Mouse (Mus musculus): ENCODE measurements at regions not wholly inside any gene's neighbourhood (a gene's known extent, or its start where the extent isn't known, plus 50 kb on each side); places are given as distances from the start of the nearest gene placed in this dataset.

DNA sequence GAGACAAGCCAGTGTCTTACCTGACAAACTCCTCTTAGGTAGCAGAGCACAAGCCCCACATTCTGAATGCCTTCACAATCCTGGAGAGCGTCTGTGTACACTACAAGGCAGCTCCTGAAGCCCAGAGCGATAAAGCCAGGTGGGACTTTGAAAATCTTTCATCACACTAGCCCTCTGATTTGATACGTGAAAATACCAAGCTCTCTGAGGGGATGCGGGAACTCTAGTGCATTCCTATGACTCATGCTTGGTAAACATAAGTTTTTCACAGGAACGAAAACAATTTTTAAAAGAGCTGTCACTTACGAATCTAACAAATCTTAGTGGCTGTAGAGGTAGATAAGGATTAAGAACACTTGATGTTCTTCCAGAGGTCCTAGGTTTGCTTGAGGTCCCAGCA, 108.6 kb upstream of the Peli1 start:
- DNase-seq (ENCODE audit: low spot score) = no peak

DNA sequence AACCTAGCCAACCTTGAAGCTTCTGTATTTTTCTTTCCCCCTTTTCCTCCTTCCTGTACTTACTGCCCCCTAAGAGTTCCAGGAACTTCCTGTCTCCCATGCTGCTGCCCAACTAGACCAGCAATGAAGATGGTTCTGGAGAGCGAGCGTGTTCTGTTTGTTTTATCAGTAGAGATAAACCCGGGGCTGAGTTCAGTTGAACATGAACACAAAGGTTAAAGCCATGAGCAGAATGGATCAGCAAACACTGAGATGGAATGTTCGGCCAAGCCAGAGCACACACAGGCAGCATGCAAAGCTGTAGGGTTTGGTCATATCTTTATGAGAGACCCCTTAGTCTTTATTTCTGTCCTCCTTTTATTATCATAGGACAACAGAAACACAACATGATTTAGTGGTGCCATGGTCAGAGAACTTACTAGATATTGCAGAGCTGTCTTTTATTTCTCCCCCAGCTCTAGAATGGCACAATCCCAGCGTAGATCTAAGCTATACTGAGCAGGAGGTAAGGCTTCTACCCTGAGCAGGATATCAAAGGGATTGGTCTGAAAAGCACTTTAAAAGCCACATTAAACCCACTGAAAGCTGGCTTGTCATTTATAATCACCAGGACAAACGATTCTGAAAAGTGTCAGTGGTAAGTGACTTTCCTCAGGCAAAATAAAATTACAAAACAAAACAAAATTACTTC, 105.9 kb upstream of the Peli1 start:
- no peak for DNase-seq (ENCODE audit: low spot score)

DNA sequence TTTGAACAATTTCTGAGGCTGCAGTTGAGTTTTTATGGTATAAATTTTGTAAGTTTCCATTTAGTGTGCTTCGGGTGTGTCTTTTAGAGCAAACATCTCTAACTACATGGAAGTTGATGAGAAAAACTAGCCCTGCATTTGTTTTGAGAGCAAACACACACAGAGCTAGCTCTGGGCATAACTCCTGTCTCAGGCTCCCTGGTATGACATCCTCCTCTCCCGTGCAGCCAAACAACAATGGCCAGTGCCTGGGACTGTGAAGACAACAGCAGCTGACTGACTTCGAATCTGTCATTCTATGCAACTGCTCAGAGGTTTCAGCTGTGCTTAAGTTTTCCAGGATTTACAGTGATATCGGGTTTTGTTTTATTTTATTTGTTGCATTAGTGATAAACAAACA, 105.3 kb upstream of the Peli1 start:
- no peak for DNase-seq (ENCODE audit: low spot score)

DNA sequence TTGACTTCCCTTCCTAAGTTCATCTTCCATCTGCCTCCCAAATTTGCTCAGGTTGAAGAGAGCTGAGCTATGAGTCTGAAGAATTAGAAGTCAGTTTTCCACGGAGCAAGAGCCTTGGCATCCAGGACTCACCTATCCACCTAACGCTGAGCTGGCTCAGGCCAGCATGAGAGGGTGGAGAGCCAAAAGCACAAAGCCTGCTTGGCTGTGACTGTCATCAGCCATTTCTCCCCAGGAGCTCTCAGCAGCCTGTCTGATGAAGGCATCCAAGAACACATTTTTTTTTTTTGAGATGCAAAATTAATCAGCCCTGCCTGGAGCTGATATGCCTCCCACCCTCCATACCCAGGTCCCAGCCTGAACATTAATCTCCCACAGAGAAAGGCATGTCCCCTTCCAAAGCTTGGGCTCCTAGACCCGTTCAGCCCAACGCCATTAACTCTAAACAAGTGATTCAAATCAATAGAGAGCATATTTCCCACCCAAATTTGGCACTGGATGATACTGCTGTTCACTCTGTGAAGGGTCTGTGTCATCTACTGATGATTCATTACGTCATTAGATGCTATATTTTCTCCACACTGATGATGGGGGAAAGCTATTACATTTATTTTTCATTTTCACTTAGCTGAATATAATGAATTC, 103.8 kb upstream of the Peli1 start:
- DNase-seq (ENCODE audit: low spot score) = no peak

DNA sequence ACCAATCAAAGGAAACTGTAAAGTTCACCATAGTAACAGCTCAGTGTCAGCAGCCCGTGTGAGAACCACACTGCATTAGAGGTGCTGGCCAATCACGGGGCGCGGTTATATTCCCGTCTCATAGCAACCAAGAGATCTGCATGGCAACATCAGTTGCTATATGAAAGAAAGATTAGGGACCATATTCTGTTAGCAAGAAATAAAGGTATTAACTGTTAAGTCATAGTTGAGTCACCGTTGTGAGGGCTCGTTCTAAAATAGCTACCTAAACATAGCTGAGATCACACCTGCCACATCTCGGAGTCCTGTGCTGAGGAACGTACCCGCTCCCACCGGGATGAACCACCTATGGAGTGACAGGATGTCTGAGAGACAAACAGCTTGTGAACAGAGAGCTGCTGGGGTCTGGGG, 103.2 kb upstream of the Peli1 start:
- no peak for DNase-seq (ENCODE audit: low spot score)

DNA sequence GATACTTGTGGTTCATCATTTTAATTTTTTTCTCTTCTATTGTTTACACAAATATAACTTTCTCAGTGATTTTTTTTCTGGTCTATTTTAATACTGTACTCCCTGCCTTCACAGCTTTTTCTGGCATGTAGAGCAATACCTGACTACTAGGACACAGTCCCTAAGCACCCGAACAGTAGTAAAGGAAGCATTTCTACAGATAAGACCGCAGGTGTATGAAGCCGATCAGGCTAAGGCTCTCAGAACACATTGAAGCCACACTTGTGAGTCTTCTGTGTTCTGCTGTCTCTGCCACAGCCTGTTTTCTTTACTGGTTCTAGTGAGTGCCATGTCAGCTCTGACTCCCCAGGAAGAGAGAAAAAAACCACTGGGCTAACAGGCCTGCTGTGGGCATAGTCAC, 102.2 kb upstream of the Peli1 start:
- DNase-seq (ENCODE audit: low spot score) = no peak

DNA sequence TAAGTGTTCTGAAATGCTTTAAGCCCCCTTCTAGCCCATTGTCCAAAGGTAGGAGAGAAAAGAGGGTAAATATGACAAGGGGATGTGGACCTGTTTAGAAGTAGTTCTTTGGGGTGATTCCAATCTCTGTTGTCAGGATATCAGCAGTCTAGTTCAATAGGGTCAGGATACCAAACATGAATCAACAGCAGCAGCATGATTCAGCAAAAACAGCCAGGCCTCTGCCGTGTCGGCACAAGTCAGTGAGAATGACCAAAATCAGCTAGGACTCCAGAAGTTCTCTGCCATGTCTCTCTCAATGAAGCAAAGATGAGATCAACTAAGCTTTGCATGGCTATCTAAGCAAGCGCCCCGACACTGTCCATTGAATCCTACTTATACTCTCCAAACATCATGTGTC, 97.5 kb upstream of the Peli1 start:
- DNase-seq (ENCODE audit: low spot score) = no peak

DNA sequence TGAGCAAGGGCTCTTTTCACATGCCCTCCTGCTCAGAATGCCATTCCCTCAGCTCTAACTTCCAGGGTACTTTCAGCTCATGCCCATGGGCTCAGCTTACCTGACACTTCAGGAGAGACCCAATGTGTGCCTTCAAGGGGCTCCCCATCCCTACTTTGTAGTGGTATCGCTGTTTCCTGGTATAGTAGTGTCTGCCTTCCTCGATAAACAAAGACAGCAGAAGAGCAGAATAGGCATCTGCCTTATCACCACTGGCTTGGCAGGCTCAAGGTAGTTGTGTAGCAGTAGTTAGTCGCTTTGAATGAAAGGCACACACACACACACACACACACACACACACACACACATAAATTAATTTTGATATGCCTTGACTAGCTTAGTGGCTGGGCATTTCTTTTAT, 89.7 kb upstream of the Peli1 start:
- peak; percentile 27 for DNase-seq (ENCODE audit: low spot score)

DNA sequence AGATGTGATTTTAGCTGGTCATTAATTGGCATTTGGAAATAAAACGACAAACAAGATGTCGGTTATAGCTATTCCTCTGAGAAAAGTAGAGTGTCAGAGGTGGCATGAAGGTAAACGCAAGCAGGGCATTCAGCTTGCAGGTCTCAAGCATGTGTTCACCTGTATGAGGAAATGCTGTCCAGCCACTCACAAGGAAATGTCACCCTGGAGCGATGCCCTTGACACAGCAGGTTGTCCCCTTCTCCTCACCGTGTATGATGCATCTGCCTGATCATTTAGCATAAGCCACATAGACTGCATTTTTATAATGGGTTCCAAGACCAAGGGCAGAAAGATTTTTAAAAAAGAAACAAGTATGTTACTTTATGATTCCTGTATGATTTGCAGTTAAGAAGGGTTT, 83.9 kb upstream of the Peli1 start:
- DNase-seq (ENCODE audit: low spot score) = no peak

DNA sequence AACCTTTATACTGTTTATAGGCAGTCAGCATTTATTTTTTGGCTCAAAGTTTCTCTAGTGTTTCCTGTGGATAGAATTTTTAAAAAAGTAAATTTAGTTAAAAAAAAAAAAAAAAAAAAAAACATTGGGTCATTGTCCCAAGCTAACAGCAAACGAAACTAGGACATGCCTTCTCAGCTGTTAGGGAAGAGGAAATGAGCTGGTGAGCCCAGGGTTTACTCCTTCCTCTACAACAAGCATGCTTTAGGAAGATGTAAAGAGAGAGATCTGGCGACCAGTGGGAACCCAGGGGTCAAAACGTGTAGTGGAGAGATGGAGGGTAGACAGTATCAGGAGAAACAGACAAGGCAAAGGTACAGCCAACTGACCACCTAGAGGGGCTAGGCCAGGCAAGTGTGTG, 81.6 kb upstream of the Peli1 start:
- no peak for DNase-seq (ENCODE audit: low spot score)

DNA sequence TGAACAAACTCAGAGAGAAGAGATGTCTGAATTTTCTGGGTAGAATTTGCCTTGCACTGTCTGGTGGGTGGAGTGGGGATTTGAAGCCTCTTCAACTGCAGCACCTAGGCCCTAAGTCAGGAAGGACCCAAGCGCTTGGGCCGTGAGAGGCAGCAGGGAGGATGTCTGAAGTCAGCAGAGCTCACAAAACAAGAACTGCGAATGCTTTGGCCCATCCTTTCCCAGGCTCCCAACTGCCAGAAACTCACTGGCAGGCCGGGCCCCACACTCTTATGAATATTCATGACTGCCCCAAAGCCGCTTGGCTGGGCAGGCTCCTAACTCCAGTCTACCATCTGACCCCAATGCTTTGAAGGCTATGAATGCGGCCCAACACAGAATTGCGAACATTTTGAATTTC, 80.2 kb upstream of the Peli1 start:
- no peak for DNase-seq (ENCODE audit: low spot score)

DNA sequence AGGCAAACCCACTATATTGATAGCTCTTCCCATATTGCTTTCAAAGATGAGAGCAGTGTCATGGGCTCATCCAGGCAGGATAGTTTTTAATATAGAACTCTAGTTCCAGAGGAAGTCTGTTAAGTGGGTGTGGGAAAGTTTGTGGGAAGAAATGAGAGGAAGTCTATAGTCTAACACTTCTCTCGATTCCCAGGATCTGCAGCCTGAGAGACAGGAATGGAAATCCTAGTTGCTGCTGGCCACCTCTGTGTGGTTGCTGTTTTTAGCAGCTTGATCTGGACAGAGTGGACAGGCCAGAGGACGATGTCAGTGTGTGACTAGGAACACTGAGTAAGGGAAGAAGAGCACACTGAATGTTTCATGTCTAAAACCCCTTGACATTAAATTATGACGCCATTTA, 76.8 kb upstream of the Peli1 start:
- DNase-seq (ENCODE audit: low spot score) = no peak

DNA sequence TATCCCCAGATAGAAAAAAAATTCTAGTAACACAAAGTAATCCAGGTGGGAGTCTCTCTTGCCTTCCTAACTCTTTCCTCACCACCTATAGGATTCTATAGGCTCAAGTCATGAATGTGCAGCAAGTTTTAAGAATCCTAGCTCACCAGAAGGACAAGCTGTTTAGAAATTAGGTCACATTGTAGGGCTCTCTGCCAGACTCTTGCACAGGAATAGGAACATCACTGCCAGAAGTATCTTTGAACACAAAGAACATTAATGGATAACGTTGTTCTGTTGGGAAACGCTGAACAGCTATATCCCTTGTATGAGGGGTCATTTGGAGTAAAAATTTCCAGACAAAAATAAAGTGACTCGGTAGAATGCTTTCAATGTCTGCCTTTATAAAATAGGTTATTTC, 75.6 kb upstream of the Peli1 start:
- no peak for DNase-seq (ENCODE audit: low spot score)

DNA sequence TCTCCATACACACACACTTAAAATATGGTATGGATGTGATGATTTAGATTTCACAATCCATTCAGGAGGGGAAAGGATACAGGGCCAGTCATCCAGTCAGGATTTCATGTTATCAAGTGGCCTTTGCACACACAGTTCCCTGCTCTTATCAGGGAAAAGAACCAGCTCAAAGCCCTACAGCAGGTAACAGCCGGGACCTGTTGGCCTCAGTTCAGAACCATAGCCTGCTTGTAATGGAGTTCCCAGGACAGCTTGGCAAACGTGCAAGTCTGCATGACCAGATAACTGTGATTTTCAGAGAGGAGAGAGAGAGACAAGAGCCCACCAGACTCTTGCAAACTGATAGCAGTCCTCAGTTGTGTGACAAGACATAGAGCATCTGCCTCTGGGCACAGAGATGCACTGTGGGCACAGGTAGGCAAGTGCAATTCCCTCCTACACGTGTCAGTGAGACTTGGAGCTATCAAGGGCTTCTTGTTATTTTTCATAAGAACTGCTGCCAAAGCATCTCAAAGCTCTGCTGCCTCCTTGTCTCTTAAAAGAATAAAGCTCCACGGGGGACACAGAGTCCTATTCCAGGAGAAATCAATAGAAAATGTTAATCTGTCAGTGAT, 74.9 kb upstream of the Peli1 start:
- no peak for DNase-seq (ENCODE audit: low spot score)

DNA sequence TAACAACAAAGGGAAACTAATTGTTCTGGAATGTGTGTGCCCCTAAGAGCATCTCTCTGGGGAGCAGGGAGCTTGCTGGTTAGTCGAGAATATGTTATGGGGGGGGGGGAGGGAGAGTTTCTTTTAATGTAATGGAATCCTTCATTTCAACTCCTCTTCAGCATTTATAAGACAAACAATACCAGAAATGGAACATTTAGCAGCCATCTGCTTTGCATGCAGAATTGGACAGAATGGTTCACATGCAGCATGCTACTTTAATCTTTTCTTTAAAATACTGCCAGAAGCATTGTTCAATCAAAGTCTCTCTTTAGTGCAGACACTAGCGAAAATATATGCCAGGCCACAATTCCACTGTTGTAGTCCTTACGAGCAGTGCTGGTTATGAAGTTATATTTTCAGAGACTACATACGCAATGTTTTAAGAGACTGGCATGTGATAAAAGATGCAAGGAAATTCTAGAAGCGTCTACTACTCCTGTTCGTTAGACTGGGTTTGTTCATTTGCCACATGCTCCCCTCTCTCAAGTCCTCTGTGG, 74.2 kb upstream of the Peli1 start:
- no peak for DNase-seq (ENCODE audit: low spot score)

DNA sequence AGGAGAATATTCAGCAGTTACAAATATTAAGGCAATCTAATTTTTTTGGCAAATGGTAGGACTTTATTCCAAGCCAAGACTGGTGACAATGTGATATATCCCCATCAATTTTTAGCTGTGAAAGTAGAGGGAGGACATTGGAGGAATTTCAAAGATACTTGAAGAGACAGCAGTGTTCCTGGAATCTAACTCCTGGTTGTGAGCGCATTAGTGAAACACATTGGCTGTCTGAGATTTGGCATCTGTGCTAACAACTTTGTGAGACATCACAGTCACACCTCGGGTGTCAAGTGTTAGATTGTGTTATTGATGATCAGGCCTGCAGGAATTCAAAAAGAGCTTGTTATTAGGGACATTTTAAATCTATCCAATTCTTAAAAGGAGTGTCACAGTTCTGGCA, 71.3 kb upstream of the Peli1 start:
- DNase-seq (ENCODE audit: low spot score) = no peak

DNA sequence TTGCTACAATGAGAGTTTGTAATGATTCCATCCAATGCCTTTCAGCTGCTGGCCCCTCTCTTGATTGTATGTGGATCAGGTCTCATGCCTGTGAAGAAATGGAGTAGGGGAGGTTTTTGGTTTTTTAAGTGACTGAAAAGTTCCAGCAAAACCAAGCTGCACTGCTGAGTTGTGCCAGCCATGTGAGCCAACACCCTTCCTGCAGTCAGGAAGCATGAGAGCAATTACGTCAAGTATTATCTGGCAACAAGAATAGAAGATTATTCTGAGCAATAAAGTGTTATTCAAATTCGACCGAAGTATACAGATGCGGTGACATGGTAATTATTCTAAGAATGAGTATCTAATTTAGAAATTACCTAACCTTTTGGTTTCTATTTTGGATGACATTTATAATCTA, 67.0 kb upstream of the Peli1 start:
- no peak for DNase-seq (ENCODE audit: low spot score)

DNA sequence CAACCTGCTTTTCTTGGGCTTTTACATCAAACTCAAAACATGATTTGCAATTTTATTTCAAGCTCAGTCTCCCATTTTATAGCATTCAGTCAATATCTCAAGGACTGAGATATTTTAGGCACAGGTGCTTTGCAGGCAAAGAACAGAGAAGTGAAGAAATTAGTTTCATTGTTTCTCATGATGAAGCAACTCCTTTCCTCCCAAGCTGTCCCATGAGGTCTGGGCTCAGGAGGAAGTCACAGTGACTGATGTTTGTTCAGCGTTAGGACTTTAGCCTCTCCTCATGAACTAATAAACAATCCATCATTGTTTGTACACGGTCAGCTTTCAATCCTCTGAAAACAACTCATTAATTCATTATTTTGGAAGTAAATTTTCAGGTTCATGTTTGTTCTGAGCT, 66.6 kb upstream of the Peli1 start:
- DNase-seq (ENCODE audit: low spot score) = no peak

DNA sequence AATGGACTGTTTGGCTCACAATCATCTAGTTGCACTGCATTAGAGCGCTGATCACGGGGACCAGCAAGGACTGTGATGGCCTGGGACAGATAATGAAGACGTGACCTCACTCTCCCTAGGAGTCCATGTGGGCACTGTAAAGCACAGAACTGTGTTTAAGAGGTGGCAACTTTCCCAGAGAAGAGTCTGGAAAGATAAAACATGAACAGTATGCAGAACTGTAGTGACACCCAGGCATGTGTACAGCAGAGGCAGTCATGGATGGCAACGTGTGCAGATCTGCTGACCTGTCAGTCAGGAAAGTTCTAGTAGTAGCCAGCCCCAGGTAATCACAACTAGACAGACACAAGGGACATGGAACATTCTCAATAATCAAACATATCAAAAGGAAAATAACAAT, 63.8 kb upstream of the Peli1 start:
- DNase-seq (ENCODE audit: low spot score) = no peak

DNA sequence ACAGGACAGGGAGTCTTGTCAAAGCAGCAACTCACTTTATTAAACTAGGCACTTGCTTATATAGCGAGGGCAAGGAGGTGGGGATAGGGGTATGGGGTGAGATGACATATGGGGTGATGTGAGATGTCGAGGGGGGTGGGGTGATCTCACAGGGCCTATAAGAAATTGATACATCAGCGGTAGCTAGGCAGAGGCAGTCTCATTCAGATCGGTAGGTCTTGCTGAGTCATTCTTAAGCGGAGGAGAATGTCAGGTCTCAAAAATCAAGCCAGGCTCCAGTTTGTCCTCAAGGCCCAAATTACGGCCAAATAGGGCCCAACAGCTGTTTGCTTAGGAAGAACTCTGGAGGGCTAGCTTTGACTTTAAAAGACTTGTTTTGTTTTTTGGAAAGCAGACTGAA, 60.7 kb upstream of the Peli1 start:
- no peak for DNase-seq (ENCODE audit: low spot score)

DNA sequence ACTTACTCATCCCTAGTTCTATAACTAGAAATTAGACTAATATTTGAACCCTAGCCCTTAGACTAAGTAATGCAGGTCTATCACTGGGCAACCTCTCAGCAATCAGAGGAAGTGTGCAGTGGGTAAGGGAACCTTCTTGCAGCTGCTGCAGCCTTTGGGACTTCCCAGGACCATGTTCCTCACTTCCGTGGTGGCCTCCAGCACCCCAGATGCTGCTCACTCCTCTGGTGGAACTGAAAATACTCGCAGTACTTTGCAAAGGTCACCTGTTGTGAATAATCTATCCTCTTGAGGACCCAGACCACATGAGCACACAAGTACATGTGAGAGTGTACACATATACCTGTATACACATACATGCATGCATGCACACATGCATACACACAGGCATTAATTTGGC, 59.3 kb upstream of the Peli1 start:
- no peak for DNase-seq (ENCODE audit: low spot score)

DNA sequence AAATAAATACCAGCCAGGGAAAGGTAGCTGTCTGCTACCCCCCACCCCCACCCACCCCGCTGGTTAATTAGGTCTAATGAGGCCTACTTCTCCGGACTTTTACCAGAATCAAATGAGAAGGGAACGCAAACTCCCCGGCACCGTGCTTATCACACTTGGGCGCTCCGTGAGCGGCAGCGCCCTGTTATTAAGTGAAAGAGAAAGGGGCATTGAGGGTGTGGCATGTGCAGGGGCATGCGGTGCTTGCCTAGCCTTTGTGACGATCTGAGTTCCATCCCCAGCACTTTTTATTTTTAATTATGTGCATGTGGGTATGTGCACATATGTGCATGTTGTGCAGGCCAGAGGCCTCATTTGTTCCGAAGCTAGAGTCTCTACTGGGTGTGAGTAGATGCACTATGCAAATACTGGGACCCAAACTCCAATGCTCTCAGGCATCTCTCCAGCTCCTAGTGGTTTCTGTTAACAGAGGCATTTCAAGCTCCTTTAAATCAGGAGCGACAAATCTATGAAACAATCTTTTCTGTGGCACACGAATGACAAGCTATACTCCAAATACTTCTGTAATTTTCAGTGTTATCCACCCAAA, 57.8 kb upstream of the Peli1 start:
- no peak for DNase-seq (ENCODE audit: low spot score)

All from thymus, postnatal 0 days (tissue).